24 mouse cellular contexts compared by ENCODE assay signal in the genomic region with DNA sequence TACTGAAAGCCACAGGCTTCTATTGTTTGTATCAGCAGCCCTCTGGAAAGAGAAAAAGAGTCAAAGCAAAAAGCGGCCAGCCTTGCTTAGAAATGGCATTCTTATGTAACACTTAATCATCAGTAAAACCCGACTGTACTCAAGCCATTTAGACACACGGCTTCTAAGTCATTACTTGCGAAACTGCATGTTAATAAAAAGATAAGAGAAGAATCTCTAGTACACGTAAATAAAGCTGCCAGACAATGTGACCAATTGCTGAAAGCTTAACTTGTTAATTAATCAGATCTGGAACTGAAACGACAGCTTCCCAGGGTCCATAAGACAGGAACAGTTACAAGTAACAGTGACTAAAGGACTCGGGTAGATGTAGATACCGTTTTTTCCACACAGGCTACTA. TPM values are rescaled to one million over a fixed set of nuclear protein-coding genes. Genes with fewer than 3 reads are reported as not detected.
DNase-seq lines count a peak whose midpoint lies in the region; ATAC-seq and TF ChIP-seq lines count a peak whose summit lies in the region.
"Had no signal": no experiment of that assay in that cellular context is flagged by ENCODE, and none has a peak within 500 bp of the region (broad histone marks: within the 10 kb centered on the region; RNA-seq: fewer than 3 reads in every experiment).

No protein-coding gene starts in this region.

- H3K27me3 ChIP-seq in lung, embryonic 14.5 days (ENCODE audit: insufficient read depth, low read length), result no peaks in the 10 kb centered on the region
- no peaks in the 10 kb centered on the region for H3K27me3 ChIP-seq in C2C12 (ENCODE audit: control insufficient read depth, insufficient read depth, insufficient read length)
- no peaks in the 10 kb centered on the region for H3K27me3 ChIP-seq in forebrain, embryonic 15.5 days
- H3K27me3 ChIP-seq: limb, embryonic 15.5 days; midbrain, embryonic 15.5 days had no signal

- TF ChIP-seq CTCF in lung, embryonic 14.5 days (IDR thresholded peaks at IDR 0.05; ENCODE audit: low read depth), result no peak
- no peak for TF ChIP-seq CTCF in C2C12 (IDR thresholded peaks at IDR 0.05; ENCODE audit: control insufficient read depth, insufficient read depth, insufficient read length)

- no peak for ATAC-seq in lung, embryonic 14.5 days (ENCODE audit: insufficient read depth)
- ATAC-seq in forebrain, embryonic 15.5 days (replicated peaks), result no peak
- ATAC-seq: hindbrain, postnatal 0 days; midbrain, embryonic 15.5 days had no signal

- no peaks in the 10 kb centered on the region for H3K36me3 ChIP-seq in lung, embryonic 14.5 days (ENCODE audit: insufficient read depth)
- peaks cover 5% of the 10 kb centered on the region for H3K36me3 ChIP-seq in C2C12 (ENCODE audit: control insufficient read depth, insufficient read depth)
- H3K36me3 ChIP-seq in forebrain, embryonic 15.5 days, result peaks cover 3% of the 10 kb centered on the region; the same call in 1 of the 2 replicates

- H3K4me3 ChIP-seq in lung, embryonic 14.5 days (ENCODE audit: low read depth, low read length), result no peak overlapping the region
- H3K4me3 ChIP-seq in C2C12 (ENCODE audit: insufficient read depth, poor library complexity, severe bottlenecking), result no peak overlapping the region
- H3K4me3 ChIP-seq in brown adipose tissue, adult 24 weeks (ENCODE audit: insufficient read depth, low read depth, low read length), result no peak overlapping the region
- no peak overlapping the region for H3K4me3 ChIP-seq in forebrain, embryonic 15.5 days
- H3K4me3 ChIP-seq: embryonic facial prominence, embryonic 10.5 days; hindbrain, embryonic 10.5 days; limb, embryonic 15.5 days; midbrain, embryonic 15.5 days had no signal

- DNase-seq in heart, adult 11 months, result peak; percentile 78
- no peak for DNase-seq in heart, postnatal 4 days
- DNase-seq in lung, embryonic 14.5 days, result peak; percentile 49
- DNase-seq in lung, postnatal 36 days, result no peak
- no peak for DNase-seq in T-cell, adult 2 months (ENCODE audit: low spot score)
- DNase-seq: adrenal gland, postnatal 25 days; cerebellum, adult 11 months; cerebellum, postnatal 10 days; kidney, adult 2 months; left cerebral cortex, postnatal 4 days; lung, postnatal 4 days; thymus, adult 18-20 months; thymus, postnatal 36 days had no signal

- H3ac ChIP-seq in C2C12 (ENCODE audit: control insufficient read depth, insufficient read length, low read depth), result no peak overlapping the region

- no peaks in the 10 kb centered on the region for H3K4me1 ChIP-seq in lung, embryonic 14.5 days (ENCODE audit: insufficient read depth)
- peaks cover 9% of the 10 kb centered on the region for H3K4me1 ChIP-seq in brown adipose tissue, adult 24 weeks (ENCODE audit: control insufficient read depth, insufficient read depth, insufficient read length, low read length)
- peaks cover 9% of the 10 kb centered on the region; the same call in 1 of the 2 replicates for H3K4me1 ChIP-seq in forebrain, embryonic 15.5 days
- H3K4me1 ChIP-seq: midbrain, embryonic 15.5 days had no signal

- H3K9me3 ChIP-seq in lung, embryonic 14.5 days (ENCODE audit: low read depth, low read length), result no peaks in the 10 kb centered on the region
- no peaks in the 10 kb centered on the region for H3K9me3 ChIP-seq in forebrain, embryonic 15.5 days
- H3K9me3 ChIP-seq: embryonic facial prominence, embryonic 10.5 days; hindbrain, embryonic 10.5 days; limb, embryonic 15.5 days; midbrain, embryonic 15.5 days had no signal

- 24% methylated on average over 8 of the region's 8 CpGs for WGBS in lung, embryonic 14.5 days
- 17% methylated on average over 8 of the region's 8 CpGs for WGBS in forebrain, embryonic 15.5 days

- no peaks in the 10 kb centered on the region for H3K79me3 ChIP-seq in C2C12 (ENCODE audit: low read depth)

- H3K4me2 ChIP-seq in lung, embryonic 14.5 days, result no peak overlapping the region
- no peak overlapping the region for H3K4me2 ChIP-seq in forebrain, embryonic 15.5 days (replicated peaks)
- H3K4me2 ChIP-seq: heart, embryonic 11.5 days; limb, embryonic 15.5 days; midbrain, embryonic 15.5 days had no signal

- H3K79me2 ChIP-seq in C2C12 (ENCODE audit: control insufficient read depth, insufficient read depth), result no peaks in the 10 kb centered on the region

- no peak overlapping the region for H3K9ac ChIP-seq in lung, embryonic 14.5 days
- H3K9ac ChIP-seq in forebrain, embryonic 15.5 days (replicated peaks), result no peak overlapping the region
- H3K9ac ChIP-seq: limb, embryonic 15.5 days; midbrain, embryonic 15.5 days had no signal

- H3K27ac ChIP-seq in lung, embryonic 14.5 days (ENCODE audit: low read depth), result no peak overlapping the region
- 0 out of 2 replicates have a peak overlapping the region, but pooled peaks have one; percentile 21 for H3K27ac ChIP-seq in brown adipose tissue, adult 24 weeks (replicated peaks; ENCODE audit: low read depth, low read length)
- H3K27ac ChIP-seq in forebrain, embryonic 15.5 days (replicated peaks), result no peak overlapping the region
- H3K27ac ChIP-seq: embryonic facial prominence, embryonic 10.5 days; hindbrain, embryonic 10.5 days; hindbrain, postnatal 0 days; kidney, postnatal 0 days; limb, embryonic 15.5 days; midbrain, embryonic 15.5 days had no signal

TF ChIP-seq in C2C12, 6 proteins besides CTCF, POLR2A, EP300 and RAD21:
- TF ChIP-seq CEBPB (IDR thresholded peaks at IDR 0.05; ENCODE audit: low read depth), result peak; percentile 46
- TF ChIP-seq MYOD1 (IDR thresholded peaks at IDR 0.05; ENCODE audit: control insufficient read depth, insufficient read length, low read depth), result no peak
- TF ChIP-seq USF1 (IDR thresholded peaks at IDR 0.05; ENCODE audit: low read depth), result no peak
- no peak for TF ChIP-seq FOSL1 (IDR thresholded peaks at IDR 0.05; ENCODE audit: insufficient read depth, low read length, poor library complexity, severe bottlenecking)

RNA-seq across cellular contexts. Expression of a gene that starts 22.4 kb away (rescaled TPM):
- 10 to 100 TPM; 11.3 to 14.4 TPM for total RNA-seq in heart, postnatal 4 days (2021)
- polyA plus RNA-seq in lung, embryonic 14.5 days (2014; fragmentation: Nextera tagmentation; extraction: Ambion mirVana), result 18.1 TPM in 2 replicates
- 3.5 TPM for polyA plus RNA-seq in C2C12 (2012; fragmentation: generic; extraction: Trizol)
- 2.3 and 9.9 TPM in 2 replicates for polyA plus RNA-seq in brown adipose tissue, adult 24 weeks (2012; ENCODE audit: insufficient read depth, insufficient read length, missing spikeins)
- 7.5 and 8.7 TPM in 2 replicates for polyA plus RNA-seq in forebrain, embryonic 15.5 days (2015; fragmentation: Nextera tagmentation; extraction: Ambion mirVana)

RNA-seq across cellular contexts. Expression of a gene that starts 30.5 kb away (rescaled TPM):
- 1 to 10 TPM; 1.0 to 1.2 TPM for total RNA-seq in heart, postnatal 4 days (2021)
- polyA plus RNA-seq in lung, embryonic 14.5 days (2014; fragmentation: Nextera tagmentation; extraction: Ambion mirVana), result 1.4 and 1.5 TPM in 2 replicates
- 0.36 TPM for polyA plus RNA-seq in C2C12 (2012; fragmentation: generic; extraction: Trizol)
- not detected in 2 replicates for polyA plus RNA-seq in brown adipose tissue, adult 24 weeks (2012; ENCODE audit: insufficient read depth, insufficient read length, missing spikeins)
- polyA plus RNA-seq in forebrain, embryonic 15.5 days (2015; fragmentation: Nextera tagmentation; extraction: Ambion mirVana), result 0.09 and 0.19 TPM in 2 replicates
- total RNA-seq: megakaryocyte-erythroid progenitor cell, adult 5-6 weeks had no signal

RNA-seq across cellular contexts. Expression of a gene that starts 51.6 kb away (rescaled TPM):
- total RNA-seq in heart, postnatal 4 days (2021), result 1,000 to 10,000 TPM; 1,329 to 1,381 TPM
- 843 and 848 TPM in 2 replicates for polyA plus RNA-seq in lung, embryonic 14.5 days (2014; fragmentation: Nextera tagmentation; extraction: Ambion mirVana)
- 6,934 TPM for polyA plus RNA-seq in C2C12 (2012; fragmentation: generic; extraction: Trizol)
- polyA plus RNA-seq in brown adipose tissue, adult 24 weeks (2012; ENCODE audit: insufficient read depth, insufficient read length, missing spikeins), result 877 and 955 TPM in 2 replicates
- 554 and 555 TPM in 2 replicates for polyA plus RNA-seq in forebrain, embryonic 15.5 days (2015; fragmentation: Nextera tagmentation; extraction: Ambion mirVana)

Comparison
In these comparisons a context has a peak if more than half of its experiments do, and no peak if none do; other contexts are left out.
1. DNase-seq: peak in heart, adult 11 months (single experiment) and lung, embryonic 14.5 days (single experiment); none in heart, postnatal 4 days (single experiment), lung, postnatal 36 days (single experiment) and T-cell, adult 2 months (single experiment).